Mouse (Mus musculus): ENCODE results near the gene Kmo.

DNA sequence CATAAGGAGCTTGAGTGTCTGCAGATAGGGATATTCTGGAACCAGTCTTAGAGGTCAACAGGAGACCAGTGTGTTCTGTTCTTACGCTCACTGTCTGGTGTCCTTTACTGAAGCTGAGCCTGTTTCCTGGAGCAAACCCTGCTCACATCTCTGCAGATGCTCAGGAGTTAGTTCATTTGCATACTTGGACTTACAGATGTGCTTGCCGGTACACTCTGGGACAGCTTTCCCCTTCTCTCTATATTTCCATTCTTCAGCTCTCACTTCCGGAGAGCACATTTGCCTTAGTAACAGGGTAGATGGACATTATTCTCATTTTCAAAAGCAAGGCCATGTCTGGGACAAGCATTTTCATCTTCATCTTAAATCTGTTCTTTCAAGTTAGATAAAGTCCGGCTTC, 28.4 kb downstream of the Kmo start:
- TF ChIP-seq POLR2A (IDR thresholded peaks at IDR 0.05; ENCODE audit: insufficient read depth, low read depth, low read length) = no peak
- no peak for TF ChIP-seq CTCF (IDR thresholded peaks at IDR 0.05)
- no peak for TF ChIP-seq EP300 (IDR thresholded peaks at IDR 0.05; ENCODE audit: insufficient read depth, low read depth, low read length)
